Mouse (Mus musculus) limb, embryonic 14.5 days (tissue): Measurements from ENCODE around the gene Cnot9. TPM values are rescaled to one million over a fixed set of nuclear protein-coding genes. Genes with fewer than 3 reads are reported as not detected.

Experiments
- ATAC-seq: fragments of 200-750 bp; cut with Nextera tagmentation; 2 replicates; pipeline ENCODE4 v1.8.0; 2017; ENCODE audit warnings: low read depth, moderate number of reproducible peaks, moderate TSS enrichment; ENCODE audit not compliant: low FRiP score
- DNase-seq: peaks from one replicate; pipeline ENCODE4 v3.0.0-alpha.2; 2015; ENCODE audit warnings: low spot score
- H3K27ac ChIP-seq: fragments of 300-500 bp; sonication (generic); replicated peaks from 2 replicates; pipeline ENCODE4 v1.5.1; 2014; ENCODE audit warnings: low read depth, mild to moderate bottlenecking, low read length, moderate library complexity, mixed read lengths
- H3K27me3 ChIP-seq: fragments of 300-500 bp; sonication (generic); 2 replicates; pipeline ENCODE4 v1.6.1; 2014; ENCODE audit warnings: low read length, mixed read lengths; ENCODE audit not compliant: control insufficient read depth, insufficient read depth
- H3K36me3 ChIP-seq: fragments of 300-500 bp; sonication (generic); 2 replicates; pipeline ENCODE4 v1.6.1; 2014; ENCODE audit warnings: mild to moderate bottlenecking, low read length, moderate library complexity, mixed read lengths; ENCODE audit not compliant: control insufficient read depth, insufficient read depth
- H3K4me1 ChIP-seq: fragments of 300-500 bp; sonication (generic); 2 replicates; pipeline ENCODE4 v1.6.1; 2014; ENCODE audit warnings: antibody characterized with exemption, low read length, mixed read lengths; ENCODE audit not compliant: control insufficient read depth, insufficient read depth
- H3K4me2 ChIP-seq: fragments of 300-500 bp; sonication (generic); replicated peaks from 2 replicates; pipeline ENCODE4 v1.6.1; 2014; ENCODE audit warnings: low read depth, mild to moderate bottlenecking, low read length, moderate library complexity; ENCODE audit not compliant: severe bottlenecking
- H3K4me3 ChIP-seq: fragments of 300-500 bp; sonication (generic); replicated peaks from 2 replicates; pipeline ENCODE4 v1.5.1; 2014; ENCODE audit warnings: low read length
- H3K9ac ChIP-seq: fragments of 300-500 bp; sonication (generic); 2 replicates; pipeline ENCODE4 v1.6.1; 2014; ENCODE audit warnings: mild to moderate bottlenecking, low read depth, low read length, moderate library complexity; ENCODE audit not compliant: severe bottlenecking
- H3K9me3 ChIP-seq: fragments of 300-500 bp; sonication (generic); 2 replicates; pipeline ENCODE4 v1.6.1; 2016; ENCODE audit warnings: low read length; ENCODE audit not compliant: control insufficient read depth
- POLR2A ChIP-seq: fragments of 200-500 bp; IDR thresholded peaks from 2 replicates; pipeline ENCODE4 v1.8.0; 2012; ENCODE audit warnings: inconsistent platforms, mild to moderate bottlenecking, moderate library complexity, borderline replicate concordance; ENCODE audit not compliant: insufficient read depth, insufficient read length; ENCODE audit errors: extremely low read depth
- WGBS: fragments of 180-500 bp; shearing (Covaris S2); extraction: QIAGEN DNeasy Blood & Tissue Kit; methylation state at CpG from one replicate; pipeline ENCODE4 v1.1.7; 2014; 5-methylcytosine and 5-hydroxymethylcytosine counted together
- polyA plus RNA-seq, 2 experiments: library from polyadenylated mRNA; depleted of rRNA in 1 of 2; stranded (reverse) in 1 of 2; unstranded in 1 of 2; fragments of >200 nt; fragmentation: Nextera tagmentation in 1 of 2; extraction: Ambion mirVana in 1 of 2; gene quantifications; 2 replicates each; pipeline versions ENCODE4 v1.2.1 to v1.2.3; 2012 to 2014

Gene Cnot9
- polyA plus RNA-seq, 2 experiments: 56.1 to 64.8 TPM

- DNase-seq: no peak
- Histone ChIP-seq H3K4me1 (no peaks in the 10 kb centered on the region), H3K9ac (no peak overlapping the region)
These were observed 64.2 kb downstream of the Cnot9 start for GRCm38 (mm10) chr1:74569739-74570719.

More at GRCm38 (mm10) chr1:74569739-74570719, 64.2 kb downstream of the Cnot9 start:
- Histone ChIP-seq H3K9me3 (no peaks in the 10 kb centered on the region), H3K36me3 (peaks cover 91% of the 10 kb centered on the region), H3K27ac (no peak overlapping the region), H3K4me2 (no peak overlapping the region), H3K27me3 (no peaks in the 10 kb centered on the region), H3K4me3 (no peak overlapping the region)
- ATAC-seq: no peak
- WGBS: 88% methylated on average over 29 of the region's 29 CpGs
- no peak for TF ChIP-seq POLR2A

Other genes with a start within 250 kb of the Cnot9 start
- not detected in 2 replicates for gene Gpbar1, start 227.5 kb upstream of the Cnot9 start, polyA plus RNA-seq (2012; rRNA removed)
- 0.25 and 0.34 TPM in 2 replicates for gene Gpbar1, start 227.5 kb upstream of the Cnot9 start, polyA plus RNA-seq (2014; fragmentation: Nextera tagmentation; extraction: Ambion mirVana)
- 174 and 181 TPM in 2 replicates for gene Aamp, start 221.3 kb upstream of the Cnot9 start, polyA plus RNA-seq (2012; rRNA removed)
- gene Aamp, start 221.3 kb upstream of the Cnot9 start, polyA plus RNA-seq (2014; fragmentation: Nextera tagmentation; extraction: Ambion mirVana): 228 and 238 TPM in 2 replicates
- gene Pnkd, start 221.1 kb upstream of the Cnot9 start, polyA plus RNA-seq (2012; rRNA removed): 63.9 and 70.7 TPM in 2 replicates
- gene Pnkd, start 221.1 kb upstream of the Cnot9 start, polyA plus RNA-seq (2014; fragmentation: Nextera tagmentation; extraction: Ambion mirVana): 124 and 129 TPM in 2 replicates
- gene Tmbim1, start 200.4 kb upstream of the Cnot9 start, polyA plus RNA-seq (2012; rRNA removed): 48.0 and 102 TPM in 2 replicates
- 37.7 and 41.7 TPM in 2 replicates for gene Tmbim1, start 200.4 kb upstream of the Cnot9 start, polyA plus RNA-seq (2014; fragmentation: Nextera tagmentation; extraction: Ambion mirVana)
- 3.8 and 4.2 TPM in 2 replicates for gene Catip, start 143.9 kb upstream of the Cnot9 start, polyA plus RNA-seq (2012; rRNA removed)
- 0.73 and 1.8 TPM in 2 replicates for gene Catip, start 143.9 kb upstream of the Cnot9 start, polyA plus RNA-seq (2014; fragmentation: Nextera tagmentation; extraction: Ambion mirVana)
- 7.2 and 8.0 TPM in 2 replicates for gene Slc11a1, start 130.9 kb upstream of the Cnot9 start, polyA plus RNA-seq (2012; rRNA removed)
- gene Slc11a1, start 130.9 kb upstream of the Cnot9 start, polyA plus RNA-seq (2014; fragmentation: Nextera tagmentation; extraction: Ambion mirVana): 3.2 and 3.5 TPM in 2 replicates
- gene Ctdsp1, start 114.5 kb upstream of the Cnot9 start, polyA plus RNA-seq (2012; rRNA removed): 138 and 177 TPM in 2 replicates
- gene Ctdsp1, start 114.5 kb upstream of the Cnot9 start, polyA plus RNA-seq (2014; fragmentation: Nextera tagmentation; extraction: Ambion mirVana): 96.4 and 109 TPM in 2 replicates
- gene Vil1, start 96.7 kb upstream of the Cnot9 start, polyA plus RNA-seq (2012; rRNA removed): 0.14 and 0.73 TPM in 2 replicates
- 0.08 and 0.10 TPM in 2 replicates for gene Vil1, start 96.7 kb upstream of the Cnot9 start, polyA plus RNA-seq (2014; fragmentation: Nextera tagmentation; extraction: Ambion mirVana)
- gene Plcd4, start 36.8 kb downstream of the Cnot9 start, polyA plus RNA-seq (2012; rRNA removed): 0.43 and 0.53 TPM in 2 replicates
- 0.99 and 2.1 TPM in 2 replicates for gene Plcd4, start 36.8 kb downstream of the Cnot9 start, polyA plus RNA-seq (2014; fragmentation: Nextera tagmentation; extraction: Ambion mirVana)
- 13.4 and 14.2 TPM in 2 replicates for gene Usp37, start 38.2 kb downstream of the Cnot9 start, polyA plus RNA-seq (2012; rRNA removed)
- 30.3 and 33.9 TPM in 2 replicates for gene Usp37, start 38.2 kb downstream of the Cnot9 start, polyA plus RNA-seq (2014; fragmentation: Nextera tagmentation; extraction: Ambion mirVana)
- 21.2 and 28.9 TPM in 2 replicates for gene Zfp142, start 82.2 kb downstream of the Cnot9 start, polyA plus RNA-seq (2012; rRNA removed)
- 7.5 and 7.9 TPM in 2 replicates for gene Zfp142, start 82.2 kb downstream of the Cnot9 start, polyA plus RNA-seq (2014; fragmentation: Nextera tagmentation; extraction: Ambion mirVana)
- gene Bcs1l, start 82.2 kb downstream of the Cnot9 start, polyA plus RNA-seq (2012; rRNA removed): 22.4 and 24.0 TPM in 2 replicates
- gene Bcs1l, start 82.2 kb downstream of the Cnot9 start, polyA plus RNA-seq (2014; fragmentation: Nextera tagmentation; extraction: Ambion mirVana): 16.6 and 21.3 TPM in 2 replicates
- gene Rnf25, start 95.3 kb downstream of the Cnot9 start, polyA plus RNA-seq (2012; rRNA removed): 129 and 132 TPM in 2 replicates
- 7.1 and 10.0 TPM in 2 replicates for gene Rnf25, start 95.3 kb downstream of the Cnot9 start, polyA plus RNA-seq (2014; fragmentation: Nextera tagmentation; extraction: Ambion mirVana)
- 9.8 and 15.3 TPM in 2 replicates for gene Stk36, start 95.4 kb downstream of the Cnot9 start, polyA plus RNA-seq (2012; rRNA removed)
- 7.6 and 8.3 TPM in 2 replicates for gene Stk36, start 95.4 kb downstream of the Cnot9 start, polyA plus RNA-seq (2014; fragmentation: Nextera tagmentation; extraction: Ambion mirVana)
- 36.7 and 45.6 TPM in 2 replicates for gene Ttll4, start 155.7 kb downstream of the Cnot9 start, polyA plus RNA-seq (2012; rRNA removed)
- gene Ttll4, start 155.7 kb downstream of the Cnot9 start, polyA plus RNA-seq (2014; fragmentation: Nextera tagmentation; extraction: Ambion mirVana): 18.5 and 22.2 TPM in 2 replicates
- 16.1 TPM in 2 replicates for gene Cyp27a1, start 207.5 kb downstream of the Cnot9 start, polyA plus RNA-seq (2012; rRNA removed)
- 11.6 and 12.2 TPM in 2 replicates for gene Cyp27a1, start 207.5 kb downstream of the Cnot9 start, polyA plus RNA-seq (2014; fragmentation: Nextera tagmentation; extraction: Ambion mirVana)
- gene Prkag3, start 243.2 kb downstream of the Cnot9 start, polyA plus RNA-seq (2012; rRNA removed): 4.3 and 5.1 TPM in 2 replicates
- 1.4 and 2.5 TPM in 2 replicates for gene Prkag3, start 243.2 kb downstream of the Cnot9 start, polyA plus RNA-seq (2014; fragmentation: Nextera tagmentation; extraction: Ambion mirVana)